Mouse (Mus musculus) liver, embryonic 16.5 days (tissue): ENCODE measurements at regions not wholly inside any gene's neighbourhood (a gene's known extent, or its start where the extent isn't known, plus 50 kb on each side); places are given as distances from the start of the nearest gene placed in this dataset.

Experiments
- ATAC-seq: fragments of 200-750 bp; cut with Nextera tagmentation; 2 replicates; pipeline ENCODE4 v1.8.0; 2017; ENCODE audit warnings: low read depth, mild to moderate bottlenecking, moderate number of reproducible peaks, moderate library complexity
- H3K27ac ChIP-seq: fragments of 300-500 bp; sonication (generic); 2 replicates; pipeline ENCODE4 v1.5.1; 2014; ENCODE audit warnings: mild to moderate bottlenecking, low read length
- H3K27me3 ChIP-seq: fragments of 300-500 bp; sonication (generic); 2 replicates; pipeline ENCODE4 v1.6.1; 2014; ENCODE audit warnings: low read depth, low read length, mixed read lengths; ENCODE audit not compliant: control insufficient read depth, insufficient read depth
- H3K36me3 ChIP-seq: fragments of 300-500 bp; sonication (generic); 2 replicates; pipeline ENCODE4 v1.6.1; 2014; ENCODE audit warnings: mild to moderate bottlenecking; ENCODE audit not compliant: control insufficient read depth, insufficient read depth
- H3K4me1 ChIP-seq: fragments of 300-500 bp; sonication (generic); 2 replicates; pipeline ENCODE4 v1.6.1; 2014; ENCODE audit warnings: low read depth, low read length, mixed read lengths; ENCODE audit not compliant: control insufficient read depth
- H3K4me2 ChIP-seq: fragments of 300-500 bp; sonication (generic); 2 replicates; pipeline ENCODE4 v1.6.1; 2014; ENCODE audit warnings: low read depth, low read length, mixed read lengths
- H3K4me3 ChIP-seq: fragments of 300-500 bp; sonication (generic); 2 replicates; pipeline ENCODE4 v1.5.1; 2014; ENCODE audit warnings: low read depth, mild to moderate bottlenecking, low read length
- H3K9ac ChIP-seq: fragments of 300-500 bp; sonication (generic); 2 replicates; pipeline ENCODE4 v1.6.1; 2014; ENCODE audit warnings: low read depth, low read length
- H3K9me3 ChIP-seq: fragments of 300-500 bp; sonication (generic); replicated peaks from 2 replicates; pipeline ENCODE4 v1.6.1; 2016; ENCODE audit warnings: low read length; ENCODE audit not compliant: control insufficient read depth
- WGBS: fragments of 180-500 bp; shearing (Covaris S2); extraction: QIAGEN DNeasy Blood & Tissue Kit; methylation state at CpG from one replicate; pipeline ENCODE4 v1.1.7; 2014; ENCODE audit not compliant: insufficient replicate concordance; 5-methylcytosine and 5-hydroxymethylcytosine counted together

DNA sequence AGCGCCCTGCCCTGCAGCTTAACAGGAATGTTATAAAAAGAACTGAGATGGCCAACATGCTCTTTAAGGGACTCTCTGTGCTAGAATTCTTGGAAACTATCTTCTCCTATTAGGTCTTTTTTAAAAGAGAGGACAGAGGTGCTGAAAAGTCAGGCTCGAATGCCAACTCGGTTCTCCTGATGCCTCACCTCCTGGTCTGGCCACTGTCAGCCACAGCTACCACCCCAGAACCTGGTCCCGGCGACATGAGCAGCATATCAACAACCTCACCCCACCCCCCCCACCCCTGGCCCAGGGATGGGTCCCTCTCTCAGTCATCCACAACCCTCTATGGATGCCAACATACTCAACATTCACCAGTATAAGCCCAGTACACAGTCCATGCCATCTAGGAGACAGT is 49.8 kb upstream of the Rgma start:
- no peaks in the 10 kb centered on the region for H3K36me3 ChIP-seq
- no peak overlapping the region for H3K4me3 ChIP-seq
- no peaks in the 10 kb centered on the region for H3K27me3 ChIP-seq
- ATAC-seq, result no peak
- WGBS, result 62% methylated on average over 5 of the region's 5 CpGs
- no peaks in the 10 kb centered on the region for H3K4me1 ChIP-seq
- H3K9me3 ChIP-seq, result no peaks in the 10 kb centered on the region
- no peak overlapping the region for H3K4me2 ChIP-seq
- H3K27ac ChIP-seq, result no peak overlapping the region
- no peak overlapping the region for H3K9ac ChIP-seq
